Mouse (Mus musculus) limb, embryonic 15.5 days (tissue): ENCODE results near the gene Tmem109. TPM values are rescaled to one million over a fixed set of nuclear protein-coding genes. Genes with fewer than 3 reads are reported as not detected.

Experiments
- ATAC-seq: fragments of 200-750 bp; cut with Nextera tagmentation; 2 replicates; pipeline ENCODE4 v1.8.0; 2017; ENCODE audit warnings: low read depth, moderate TSS enrichment; ENCODE audit not compliant: insufficient number of reproducible peaks, low FRiP score, low TSS enrichment
- H3K27ac ChIP-seq: fragments of 300-500 bp; sonication (generic); 2 replicates; pipeline ENCODE4 v1.5.1; 2015; ENCODE audit warnings: moderate library complexity, mild to moderate bottlenecking, inconsistent platforms
- H3K27me3 ChIP-seq: fragments of 300-500 bp; sonication (generic); 2 replicates; pipeline ENCODE4 v1.6.1; 2015; ENCODE audit warnings: inconsistent platforms
- H3K36me3 ChIP-seq: fragments of 300-500 bp; sonication (generic); 2 replicates; pipeline ENCODE4 v1.6.1; 2015; ENCODE audit warnings: inconsistent platforms
- H3K4me1 ChIP-seq: fragments of 300-500 bp; sonication (generic); 2 replicates; pipeline ENCODE4 v1.6.1; 2015; ENCODE audit warnings: inconsistent platforms
- H3K4me2 ChIP-seq: fragments of 300-500 bp; sonication (generic); 2 replicates; pipeline ENCODE4 v1.6.1; 2015; ENCODE audit warnings: mild to moderate bottlenecking, inconsistent platforms
- H3K4me3 ChIP-seq: fragments of 300-500 bp; sonication (generic); 2 replicates; pipeline ENCODE4 v1.5.1; 2015; ENCODE audit warnings: mild to moderate bottlenecking, inconsistent platforms
- H3K9ac ChIP-seq: fragments of 300-500 bp; sonication (generic); 2 replicates; pipeline ENCODE4 v1.6.1; 2015; ENCODE audit warnings: inconsistent platforms
- H3K9me3 ChIP-seq: fragments of 300-500 bp; sonication (generic); 2 replicates; pipeline ENCODE4 v1.6.1; 2016; ENCODE audit warnings: inconsistent platforms
- WGBS: fragments of 180-500 bp; shearing (Covaris S2); methylation state at CpG from one replicate; pipeline ENCODE4 v1.1.7; 2015; 5-methylcytosine and 5-hydroxymethylcytosine counted together
- polyA plus RNA-seq: library from polyadenylated mRNA; unstranded; fragments of >200 nt; fragmentation: Nextera tagmentation; extraction: Ambion mirVana; gene quantifications from 2 replicates; pipeline ENCODE4 v1.2.1, GENCODE M21; 2015

The Tmem109 gene
- polyA plus RNA-seq, 1 experiment from 2014 or later = 138 TPM

- no peak overlapping the region for H3K4me3 ChIP-seq
- H3K27me3 ChIP-seq = no peaks in the 10 kb centered on the region
- no peak overlapping the region for H3K4me2 ChIP-seq
- no peak for ATAC-seq
- 69% methylated on average over 3 of the region's 3 CpGs for WGBS
- H3K9ac ChIP-seq = no peak overlapping the region
- H3K4me1 ChIP-seq = no peaks in the 10 kb centered on the region
- no peaks in the 10 kb centered on the region for H3K9me3 ChIP-seq
- no peaks in the 10 kb centered on the region for H3K36me3 ChIP-seq
- no peak overlapping the region for H3K27ac ChIP-seq
Measured at GRCm38 (mm10) chr19:10833611-10834010, 48.2 kb downstream of the Tmem109 start.

GRCm38 (mm10) chr19:10832030-10832429, 49.8 kb downstream of the Tmem109 start:
- Histone ChIP-seq H3K27ac (no peak overlapping the region), H3K36me3 (no peaks in the 10 kb centered on the region), H3K4me1 (no peaks in the 10 kb centered on the region), H3K9ac (no peak overlapping the region), H3K9me3 (no peaks in the 10 kb centered on the region), H3K4me3 (no peak overlapping the region), H3K4me2 (no peak overlapping the region), H3K27me3 (no peaks in the 10 kb centered on the region)
- 79% methylated on average over 3 of the region's 3 CpGs for WGBS
- no peak for ATAC-seq

GRCm38 (mm10) chr19:10831424-10831823, 50.4 kb downstream of the Tmem109 start:
- H3K27me3 ChIP-seq = no peaks in the 10 kb centered on the region
- no peak overlapping the region for H3K9ac ChIP-seq
- no peaks in the 10 kb centered on the region for H3K36me3 ChIP-seq
- H3K4me3 ChIP-seq = no peak overlapping the region
- no peaks in the 10 kb centered on the region for H3K4me1 ChIP-seq
- H3K27ac ChIP-seq = no peak overlapping the region
- no peaks in the 10 kb centered on the region for H3K9me3 ChIP-seq
- 6% methylated on average over 5 of the region's 5 CpGs for WGBS
- no peak overlapping the region for H3K4me2 ChIP-seq
- ATAC-seq = no peak

- Histone ChIP-seq H3K4me1 (no peaks in the 10 kb centered on the region), H3K9me3 (no peaks in the 10 kb centered on the region), H3K36me3 (no peaks in the 10 kb centered on the region), H3K4me2 (no peak within 1 kb of the TSS), H3K9ac (no peak within 1 kb of the TSS), H3K4me3 (no peak within 1 kb of the TSS), H3K27ac (no peak within 1 kb of the TSS), H3K27me3 (no peaks in the 10 kb centered on the region)
- 87% methylated on average over 16 of the region's 16 CpGs for WGBS
- no peak for ATAC-seq
Measured at GRCm38 (mm10) chr19:10829436-10830175, 52.2 kb downstream of the Tmem109 start, which contains the start of gene Cd6. Gene Cd6, minus strand, starts transcription at chr19:10830058.

GRCm38 (mm10) chr19:10828321-10828720, 53.5 kb downstream of the Tmem109 start:
- Histone ChIP-seq H3K4me1 (no peaks in the 10 kb centered on the region), H3K36me3 (no peaks in the 10 kb centered on the region), H3K4me2 (no peak overlapping the region), H3K9me3 (no peaks in the 10 kb centered on the region), H3K27me3 (no peaks in the 10 kb centered on the region), H3K9ac (no peak overlapping the region), H3K4me3 (no peak overlapping the region), H3K27ac (no peak overlapping the region)
- 92% methylated on average over 5 of the region's 5 CpGs for WGBS
- no peak for ATAC-seq

GRCm38 (mm10) chr19:10824061-10824460, 57.7 kb downstream of the Tmem109 start:
- 78% methylated on average over 7 of the region's 7 CpGs for WGBS
- no peaks in the 10 kb centered on the region for H3K27me3 ChIP-seq
- no peak overlapping the region for H3K27ac ChIP-seq
- H3K4me3 ChIP-seq = no peak overlapping the region
- no peak for ATAC-seq
- no peaks in the 10 kb centered on the region for H3K4me1 ChIP-seq
- H3K36me3 ChIP-seq = no peaks in the 10 kb centered on the region
- H3K9ac ChIP-seq = no peak overlapping the region
- no peak overlapping the region for H3K4me2 ChIP-seq
- H3K9me3 ChIP-seq = no peaks in the 10 kb centered on the region

- no peaks in the 10 kb centered on the region for H3K4me1 ChIP-seq
- no peak overlapping the region for H3K4me2 ChIP-seq
- 95% methylated on average over 4 of the region's 4 CpGs for WGBS
- ATAC-seq = no peak
- H3K9ac ChIP-seq = no peak overlapping the region
- H3K36me3 ChIP-seq = no peaks in the 10 kb centered on the region
- H3K27ac ChIP-seq = no peak overlapping the region
- no peak overlapping the region for H3K4me3 ChIP-seq
- no peaks in the 10 kb centered on the region for H3K27me3 ChIP-seq
- H3K9me3 ChIP-seq = no peaks in the 10 kb centered on the region
Measured at GRCm38 (mm10) chr19:10822534-10822933, 59.3 kb downstream of the Tmem109 start.

- H3K36me3 ChIP-seq = no peaks in the 10 kb centered on the region
- H3K4me2 ChIP-seq = no peak overlapping the region
- no peak for ATAC-seq
Measured at GRCm38 (mm10) chr19:10821319-10821718, 60.5 kb downstream of the Tmem109 start.

More at GRCm38 (mm10) chr19:10821319-10821718, 60.5 kb downstream of the Tmem109 start:
- H3K4me3 ChIP-seq = no peak overlapping the region
- no peaks in the 10 kb centered on the region for H3K27me3 ChIP-seq
- H3K9me3 ChIP-seq = no peaks in the 10 kb centered on the region
- H3K9ac ChIP-seq = no peak overlapping the region
- no peaks in the 10 kb centered on the region for H3K4me1 ChIP-seq
- H3K27ac ChIP-seq = no peak overlapping the region
- WGBS = 66% methylated on average over 7 of the region's 7 CpGs

Other genes with a start within 250 kb of the Tmem109 start
- gene Vwce, start 247.8 kb downstream of the Tmem109 start, polyA plus RNA-seq = 2.8 and 3.1 TPM in 2 replicates
- gene Pga5, start 203.9 kb downstream of the Tmem109 start, polyA plus RNA-seq = not detected in 2 replicates
- 46.0 and 48.6 TPM in 2 replicates for gene Vps37c, start 193.3 kb downstream of the Tmem109 start, polyA plus RNA-seq
- gene Cd5, start 143.0 kb downstream of the Tmem109 start, polyA plus RNA-seq = 0.67 and 1.0 TPM in 2 replicates
- gene Cd6, start 51.9 kb downstream of the Tmem109 start, polyA plus RNA-seq = not detected in 2 replicates
- gene Slc15a3, start 42.3 kb downstream of the Tmem109 start, polyA plus RNA-seq = 5.0 and 5.1 TPM in 2 replicates
- 65.2 and 67.4 TPM in 2 replicates for gene Tmem132a, start 12.1 kb downstream of the Tmem109 start, polyA plus RNA-seq
- gene Prpf19, start 13.2 kb upstream of the Tmem109 start, polyA plus RNA-seq = 35.7 and 40.6 TPM in 2 replicates
- gene Zp1, start 38.6 kb upstream of the Tmem109 start, polyA plus RNA-seq = not detected in 2 replicates
- gene Ptgdr2, start 55.2 kb upstream of the Tmem109 start, polyA plus RNA-seq = 0.09 TPM in 1 of 2 replicates, not detected in the other
- gene Ccdc86, start 67.3 kb upstream of the Tmem109 start, polyA plus RNA-seq = 25.4 and 28.7 TPM in 2 replicates
- gene Ms4a10, start 92.7 kb upstream of the Tmem109 start, polyA plus RNA-seq = 0.35 and 0.73 TPM in 2 replicates
- not detected in 2 replicates for gene Ms4a15, start 111.2 kb upstream of the Tmem109 start, polyA plus RNA-seq
- gene Ms4a18, start 136.0 kb upstream of the Tmem109 start, polyA plus RNA-seq = not detected in 2 replicates
- gene Ms4a8a, start 199.1 kb upstream of the Tmem109 start, polyA plus RNA-seq = not detected in 2 replicates
- not detected in 2 replicates for gene 1700017D01Rik, start 248.9 kb upstream of the Tmem109 start, polyA plus RNA-seq